Mouse (Mus musculus): Measurements from ENCODE around the gene Baiap2l1. TPM values are rescaled to one million over a fixed set of nuclear protein-coding genes. Genes with fewer than 3 reads are reported as not detected.

The Baiap2l1 gene
- polyA plus RNA-seq, 1 experiment from 2014 or later = 13.3 TPM

GRCm38 (mm10) chr5:144253212-144253611 lies 104.7 kb downstream of the Baiap2l1 start:
- no peak for DNase-seq
- ATAC-seq = no peak
- 68% methylated on average over 4 of the region's 4 CpGs for WGBS (ENCODE audit: insufficient replicate concordance)

GRCm38 (mm10) chr5:144251876-144252577 lies 105.9 kb downstream of the Baiap2l1 start:
- H3K27ac ChIP-seq (ENCODE audit: low read depth) = no peak overlapping the region
- no peaks in the 10 kb centered on the region for H3K9me3 ChIP-seq (ENCODE audit: low read length)
- 65% methylated on average over 13 of the region's 13 CpGs for WGBS (ENCODE audit: insufficient replicate concordance)
- no peaks in the 10 kb centered on the region for H3K27me3 ChIP-seq (ENCODE audit: insufficient read depth, low read length)
- peaks cover 26% of the 10 kb centered on the region for H3K4me1 ChIP-seq (ENCODE audit: insufficient read depth)
- H3K36me3 ChIP-seq (replicated peaks; ENCODE audit: insufficient read depth, low read length) = no peaks in the 10 kb centered on the region
- H3K9ac ChIP-seq (replicated peaks) = no peak overlapping the region
- DNase-seq = no peak
- TF ChIP-seq CTCF (IDR thresholded peaks at IDR 0.05; ENCODE audit: low read depth) (no peak), EP300 (IDR thresholded peaks at IDR 0.05; ENCODE audit: low read depth) (no peak)
- H3K4me2 ChIP-seq (ENCODE audit: low read depth, low read length) = no peak overlapping the region
- ATAC-seq = no peak
- H3K4me3 ChIP-seq (ENCODE audit: low read depth, low read length) = no peak overlapping the region

More at GRCm38 (mm10) chr5:144253212-144253611, 104.7 kb downstream of the Baiap2l1 start:
- 0 out of 2 replicates have a peak, but pooled peaks cover under 1% of the 10 kb centered on the region for H3K36me3 ChIP-seq (replicated peaks; ENCODE audit: insufficient read depth, low read length)
- no peak overlapping the region for H3K27ac ChIP-seq (ENCODE audit: low read depth)
- TF ChIP-seq EP300 (IDR thresholded peaks at IDR 0.05; ENCODE audit: low read depth) (no peak), CTCF (IDR thresholded peaks at IDR 0.05; ENCODE audit: low read depth) (peak; percentile 22; the same call in 1 of the 2 replicates)
- H3K4me2 ChIP-seq (ENCODE audit: low read depth, low read length) = no peak overlapping the region
- H3K9me3 ChIP-seq (ENCODE audit: low read length) = no peaks in the 10 kb centered on the region
- H3K4me3 ChIP-seq (ENCODE audit: low read depth, low read length) = no peak overlapping the region
- H3K4me1 ChIP-seq (ENCODE audit: insufficient read depth) = peaks cover 34% of the 10 kb centered on the region
- H3K9ac ChIP-seq (replicated peaks) = no peak overlapping the region
- no peaks in the 10 kb centered on the region for H3K27me3 ChIP-seq (ENCODE audit: insufficient read depth, low read length)

- peaks cover 20% of the 10 kb centered on the region for H3K4me1 ChIP-seq (ENCODE audit: insufficient read depth)
- ATAC-seq (no peak), DNase-seq (no peak)
- H3K4me2 ChIP-seq (ENCODE audit: low read depth, low read length) = no peak overlapping the region
- no peak overlapping the region for H3K4me3 ChIP-seq (ENCODE audit: low read depth, low read length)
- peak; percentile 56 for TF ChIP-seq CTCF (IDR thresholded peaks at IDR 0.05; ENCODE audit: low read depth)
- no peak for TF ChIP-seq EP300 (IDR thresholded peaks at IDR 0.05; ENCODE audit: low read depth)
- H3K9ac ChIP-seq (replicated peaks) = no peak overlapping the region
- H3K36me3 ChIP-seq (replicated peaks; ENCODE audit: insufficient read depth, low read length) = no peaks in the 10 kb centered on the region
- no peaks in the 10 kb centered on the region for H3K27me3 ChIP-seq (ENCODE audit: insufficient read depth, low read length)
- WGBS (ENCODE audit: insufficient replicate concordance) = 70% methylated on average over 3 of the region's 3 CpGs
- H3K9me3 ChIP-seq (ENCODE audit: low read length) = no peaks in the 10 kb centered on the region
- H3K27ac ChIP-seq (ENCODE audit: low read depth) = no peak overlapping the region
These were observed 108.0 kb downstream of the Baiap2l1 start for GRCm38 (mm10) chr5:144249871-144250270.

- peak; percentile 41; the same call in 1 of the 2 replicates for ATAC-seq
- Histone ChIP-seq H3K9ac (replicated peaks) (no peak overlapping the region), H3K4me1 (ENCODE audit: insufficient read depth) (peaks cover 12% of the 10 kb centered on the region), H3K36me3 (replicated peaks; ENCODE audit: insufficient read depth, low read length) (no peaks in the 10 kb centered on the region), H3K4me3 (ENCODE audit: low read depth, low read length) (no peak overlapping the region), H3K9me3 (ENCODE audit: low read length) (no peaks in the 10 kb centered on the region), H3K27ac (ENCODE audit: low read depth) (no peak overlapping the region), H3K4me2 (ENCODE audit: low read depth, low read length) (no peak overlapping the region), H3K27me3 (ENCODE audit: insufficient read depth, low read length) (no peaks in the 10 kb centered on the region)
- 28% methylated on average over 10 of the region's 10 CpGs for WGBS (ENCODE audit: insufficient replicate concordance)
- TF ChIP-seq EP300 (IDR thresholded peaks at IDR 0.05; ENCODE audit: low read depth) (no peak), CTCF (IDR thresholded peaks at IDR 0.05; ENCODE audit: low read depth) (no peak)
- DNase-seq = no peak
These were observed 109.9 kb downstream of the Baiap2l1 start for GRCm38 (mm10) chr5:144247906-144248585.

- H3K4me2 ChIP-seq (ENCODE audit: low read depth, low read length) = no peak overlapping the region
- H3K4me3 ChIP-seq (ENCODE audit: low read depth, low read length) = no peak overlapping the region
- TF ChIP-seq CTCF (IDR thresholded peaks at IDR 0.05; ENCODE audit: low read depth) (no peak), EP300 (IDR thresholded peaks at IDR 0.05; ENCODE audit: low read depth) (no peak)
- DNase-seq (no peak), ATAC-seq (no peak)
- no peaks in the 10 kb centered on the region for H3K36me3 ChIP-seq (replicated peaks; ENCODE audit: insufficient read depth, low read length)
- peaks cover 10% of the 10 kb centered on the region for H3K4me1 ChIP-seq (ENCODE audit: insufficient read depth)
- H3K9me3 ChIP-seq (ENCODE audit: low read length) = no peaks in the 10 kb centered on the region
- H3K9ac ChIP-seq (replicated peaks) = no peak overlapping the region
- H3K27me3 ChIP-seq (ENCODE audit: insufficient read depth, low read length) = no peaks in the 10 kb centered on the region
- H3K27ac ChIP-seq (ENCODE audit: low read depth) = no peak overlapping the region
- 68% methylated on average over 10 of the region's 10 CpGs for WGBS (ENCODE audit: insufficient replicate concordance)
These were observed 110.6 kb downstream of the Baiap2l1 start for GRCm38 (mm10) chr5:144247307-144247706.

GRCm38 (mm10) chr5:144246669-144247068 lies 111.2 kb downstream of the Baiap2l1 start:
- no peaks in the 10 kb centered on the region for H3K9me3 ChIP-seq (ENCODE audit: low read length)
- 76% methylated on average over 7 of the region's 7 CpGs for whole genome bisulfite sequencing (ENCODE audit: insufficient replicate concordance)
- no peak overlapping the region for H3K9ac ChIP-seq (replicated peaks)
- ATAC-seq (no peak), DNase-seq (no peak)
- peaks cover 9% of the 10 kb centered on the region for H3K4me1 ChIP-seq (ENCODE audit: insufficient read depth)
- TF ChIP-seq EP300 (IDR thresholded peaks at IDR 0.05; ENCODE audit: low read depth) (no peak), CTCF (IDR thresholded peaks at IDR 0.05; ENCODE audit: low read depth) (no peak)
- H3K4me2 ChIP-seq (ENCODE audit: low read depth, low read length) = no peak overlapping the region
- H3K27ac ChIP-seq (ENCODE audit: low read depth) = no peak overlapping the region
- no peak overlapping the region for H3K4me3 ChIP-seq (ENCODE audit: low read depth, low read length)
- no peaks in the 10 kb centered on the region for H3K27me3 ChIP-seq (ENCODE audit: insufficient read depth, low read length)
- no peaks in the 10 kb centered on the region for H3K36me3 ChIP-seq (replicated peaks; ENCODE audit: insufficient read depth, low read length)

Measured in liver, postnatal 0 days (tissue).